Mouse (Mus musculus) ES-Bruce4 (cell line): ENCODE data around the gene Repin1. TPM values are rescaled to one million over a fixed set of nuclear protein-coding genes. Genes with fewer than 3 reads are reported as not detected.
A peak's percentile ranks its signal among the peaks of the same experiment; 100 is the strongest.

Experiments
- H3K27ac ChIP-seq: 2 replicates; pipeline ENCODE4 v1.5.1; 2012; ENCODE audit warnings: low read length, inconsistent platforms; ENCODE audit not compliant: insufficient read depth
- H3K27me3 ChIP-seq: 2 replicates; pipeline ENCODE4 v1.6.1; 2012; ENCODE audit warnings: mild to moderate bottlenecking, low read length, inconsistent platforms; ENCODE audit not compliant: control insufficient read depth, poor library complexity, insufficient read depth, severe bottlenecking
- H3K36me3 ChIP-seq: 2 replicates; pipeline ENCODE4 v1.6.1; 2012; ENCODE audit warnings: inconsistent platforms, mild to moderate bottlenecking, low read length, moderate library complexity; ENCODE audit not compliant: control insufficient read depth, poor library complexity, insufficient read depth, severe bottlenecking
- H3K4me1 ChIP-seq: one replicate; pipeline ENCODE4 v1.8.1; 2011; ENCODE audit warnings: low read length; ENCODE audit not compliant: control insufficient read depth, insufficient read depth
- H3K4me3 ChIP-seq: 2 replicates; pipeline ENCODE4 v1.5.1; 2011; ENCODE audit warnings: low read depth, mild to moderate bottlenecking, low read length
- H3K9ac ChIP-seq: 2 replicates; pipeline ENCODE4 v1.6.1; 2012; ENCODE audit warnings: low read depth, mild to moderate bottlenecking, inconsistent platforms; ENCODE audit not compliant: poor library complexity, severe bottlenecking
- H3K9me3 ChIP-seq: replicated peaks from 2 replicates; pipeline ENCODE4 v1.6.1; 2012; ENCODE audit warnings: mild to moderate bottlenecking, low read length, inconsistent platforms; ENCODE audit not compliant: control insufficient read depth, poor library complexity, insufficient read depth, severe bottlenecking
- CTCF ChIP-seq: IDR thresholded peaks from one replicate; pipeline ENCODE4 v1.8.1; 2011; ENCODE audit warnings: low read depth, low read length
- EP300 ChIP-seq: IDR thresholded peaks from 2 replicates; pipeline ENCODE4 v1.6.1; 2011; ENCODE audit warnings: low read depth, low read length; ENCODE audit not compliant: insufficient read depth
- POLR2A ChIP-seq: IDR thresholded peaks from one replicate; pipeline ENCODE4 v1.8.1; 2011; ENCODE audit warnings: low read length; ENCODE audit not compliant: insufficient read depth
- polyA plus RNA-seq: library from polyadenylated mRNA; stranded (reverse); fragments of >200 nt; gene quantifications from 2 replicates; pipeline ENCODE4 v1.2.4, GENCODE M21; 2011; ENCODE audit warnings: low read depth; ENCODE audit not compliant: missing spikeins, insufficient read depth, insufficient read length

The Repin1 gene
- polyA plus RNA-seq, 1 experiment: 12.5 TPM

DNA sequence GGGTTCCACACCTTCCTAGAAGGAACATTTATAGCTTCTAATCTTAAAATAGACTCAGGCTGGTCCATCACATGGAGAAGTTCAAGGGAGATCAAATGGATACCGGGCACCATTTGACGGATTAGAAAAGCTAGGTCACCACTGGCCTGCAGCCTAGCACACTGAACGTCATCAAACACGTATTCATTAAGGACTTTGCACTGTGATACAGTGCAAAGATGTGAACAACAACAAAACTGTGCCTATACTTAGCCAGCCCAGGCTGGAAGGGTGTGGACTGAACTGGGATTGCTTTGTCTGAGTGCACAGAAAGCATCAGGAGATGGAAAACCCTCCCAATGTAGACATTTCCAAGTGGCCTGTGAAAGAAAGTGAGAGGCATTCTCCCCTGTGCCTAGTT lies 39.9 kb upstream of the Repin1 start:
- Histone ChIP-seq H3K9me3 (no peaks in the 10 kb centered on the region), H3K4me1 (no peaks in the 10 kb centered on the region), H3K27ac (no peak overlapping the region), H3K27me3 (no peaks in the 10 kb centered on the region), H3K9ac (no peak overlapping the region), H3K4me3 (no peak overlapping the region), H3K36me3 (no peaks in the 10 kb centered on the region)
- TF ChIP-seq POLR2A: no peak
- TF ChIP-seq CTCF: no peak
- TF ChIP-seq EP300: no peak

DNA sequence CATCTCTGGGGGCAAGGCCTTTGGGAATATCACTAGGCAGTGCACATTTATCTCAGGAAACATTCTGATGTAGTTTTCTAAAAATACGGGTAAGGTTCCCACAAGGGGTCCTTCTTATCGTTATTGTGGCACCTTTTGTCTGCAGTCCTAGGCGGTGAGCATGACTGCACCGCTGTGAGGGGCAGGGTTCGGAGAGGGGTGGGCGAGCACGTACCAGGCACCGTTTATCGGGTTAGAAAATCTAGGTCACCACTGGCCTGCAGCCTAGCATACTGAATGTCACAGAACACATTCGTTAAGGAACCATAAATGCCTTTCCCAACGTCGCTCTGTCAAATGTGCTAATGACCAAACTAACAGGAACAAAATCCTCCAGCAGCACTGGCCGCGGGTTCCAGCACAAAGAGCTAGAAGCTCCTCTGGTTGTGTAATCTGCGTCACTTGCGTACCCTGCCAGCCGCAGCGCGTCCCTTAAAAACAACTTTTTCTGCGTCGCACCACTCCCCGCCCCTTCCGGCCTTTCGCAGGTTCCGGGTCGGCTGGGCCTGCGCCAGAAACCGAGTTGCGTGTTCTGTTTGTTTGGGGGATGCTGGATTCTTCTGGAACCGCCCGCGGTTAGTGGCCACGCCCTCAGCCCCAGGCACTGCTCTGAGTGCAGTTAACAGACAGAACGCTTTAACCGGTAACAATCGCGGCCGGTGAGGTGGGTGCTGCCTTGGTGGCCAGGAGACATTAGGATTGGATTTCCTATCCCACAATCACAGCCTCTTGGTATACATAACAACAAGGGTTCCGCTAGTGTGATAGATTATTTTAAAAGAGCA lies 39.2 kb upstream of the Repin1 start, which contains the start of gene Lrrc61:
Gene Lrrc61, plus strand, starts transcription at position 517 of the 824 bp plus-strand sequence.
- H3K36me3 ChIP-seq: no peaks in the 10 kb centered on the region
- H3K9me3 ChIP-seq: no peaks in the 10 kb centered on the region
- H3K27ac ChIP-seq: peak within 1 kb of the TSS; percentile 69
- no peaks in the 10 kb centered on the region for H3K4me1 ChIP-seq
- TF ChIP-seq CTCF (no peak), POLR2A (no peak), EP300 (peak; percentile 63; the same call in 1 of the 2 replicates)
- H3K27me3 ChIP-seq: no peaks in the 10 kb centered on the region
- H3K4me3 ChIP-seq: peak within 1 kb of the TSS; percentile 90
- peak within 1 kb of the TSS; percentile 56 for H3K9ac ChIP-seq

GRCm38 (mm10) chr6:48555104-48555890 lies 38.4 kb upstream of the Repin1 start:
- Histone ChIP-seq H3K4me3 (peak overlapping the region; percentile 90), H3K27me3 (no peaks in the 10 kb centered on the region), H3K27ac (peak overlapping the region; percentile 69), H3K9ac (peak overlapping the region; percentile 56), H3K9me3 (no peaks in the 10 kb centered on the region), H3K4me1 (no peaks in the 10 kb centered on the region), H3K36me3 (no peaks in the 10 kb centered on the region)
- TF ChIP-seq POLR2A (no peak), EP300 (no peak), CTCF (no peak)

- TF ChIP-seq EP300 (no peak), CTCF (no peak), POLR2A (no peak)
- H3K4me3 ChIP-seq: no peak overlapping the region
- H3K36me3 ChIP-seq: no peaks in the 10 kb centered on the region
- no peak overlapping the region for H3K27ac ChIP-seq
- no peaks in the 10 kb centered on the region for H3K4me1 ChIP-seq
- H3K27me3 ChIP-seq: no peaks in the 10 kb centered on the region
- H3K9ac ChIP-seq: no peak overlapping the region
- H3K9me3 ChIP-seq: no peaks in the 10 kb centered on the region
Measured at GRCm38 (mm10) chr6:48555956-48556355, 37.7 kb upstream of the Repin1 start.

DNA sequence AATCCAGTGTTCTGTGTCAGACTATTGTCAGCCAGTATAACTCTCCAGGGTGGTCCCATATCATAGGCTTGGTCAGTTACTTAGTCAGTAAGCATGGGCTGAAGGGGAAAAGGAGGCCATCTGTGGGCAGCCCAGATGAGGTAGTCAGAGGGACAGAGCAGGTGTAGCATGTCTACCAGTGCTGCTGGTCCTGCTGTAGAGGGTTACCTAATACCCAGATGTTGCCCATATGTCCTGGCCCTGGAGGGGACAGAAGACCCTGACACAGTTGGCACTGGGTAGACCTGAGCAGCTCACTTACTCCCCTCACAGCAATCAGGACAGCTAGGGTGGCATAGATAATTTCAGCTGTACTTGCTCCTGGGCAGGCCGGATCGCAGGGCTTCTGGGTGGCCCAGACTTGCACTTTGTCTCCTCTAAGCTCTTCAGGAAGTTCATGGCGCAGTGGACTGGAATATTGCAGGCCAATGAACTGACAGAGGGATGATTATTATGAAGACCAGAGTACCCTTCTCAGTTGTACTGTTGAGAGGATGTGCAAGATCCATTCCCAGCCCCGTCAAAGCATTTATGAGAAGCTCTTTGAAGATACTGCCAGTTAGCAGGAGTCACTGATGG lies 27.9 kb upstream of the Repin1 start:
- Histone ChIP-seq H3K27me3 (no peaks in the 10 kb centered on the region), H3K4me1 (no peaks in the 10 kb centered on the region), H3K27ac (no peak overlapping the region), H3K4me3 (no peak overlapping the region), H3K9ac (no peak overlapping the region), H3K9me3 (no peaks in the 10 kb centered on the region), H3K36me3 (no peaks in the 10 kb centered on the region)
- TF ChIP-seq EP300 (no peak), POLR2A (no peak), CTCF (no peak)
